9 mouse cellular contexts compared by ENCODE assay signal in genomic region chr13:51842191-51842590, GRCm38 (mm10). TPM values are rescaled to one million over a fixed set of nuclear protein-coding genes. Genes with fewer than 3 reads are reported as not detected.
DNase-seq lines count a peak whose midpoint lies in the region; ATAC-seq and TF ChIP-seq lines count a peak whose summit lies in the region.
"Had no signal": no experiment of that assay in that cellular context is flagged by ENCODE, and none has a peak within 500 bp of the region (broad histone marks: within the 10 kb centered on the region; RNA-seq: fewer than 3 reads in every experiment).

No protein-coding gene starts in this region.

- no peak for TF ChIP-seq POLR2A in heart, adult 2 months (IDR thresholded peaks at IDR 0.05; ENCODE audit: insufficient read depth, low read depth, low read length)
- TF ChIP-seq POLR2A in limb, embryonic 14.5 days (IDR thresholded peaks at IDR 0.05; ENCODE audit: borderline replicate concordance, extremely low read depth, insufficient read depth, insufficient read length): no peak

- DNase-seq in heart, adult 2 months: no peak
- peak; percentile 73 for DNase-seq in embryonic facial prominence, embryonic 11.5 days (ENCODE audit: low spot score)
- peak; percentile 42 for DNase-seq in limb, embryonic 14.5 days (ENCODE audit: low spot score)
- no peak for DNase-seq in cerebellum, postnatal 36 days
- no peak for DNase-seq in right cerebral cortex, adult 18-20 months
- DNase-seq in layer of hippocampus, postnatal 25 days (ENCODE audit: extremely low spot score in 1 of 2, low spot score in 1 of 2): no peak

- H3K4me3 ChIP-seq in heart, embryonic 14.5 days (ENCODE audit: control insufficient read depth in 1 of 2, insufficient read depth in 1 of 2, low read depth in 1 of 2, low read length in 2 of 2): no peak overlapping the region
- no peak overlapping the region for H3K4me3 ChIP-seq in heart, adult 2 months
- no peak overlapping the region for H3K4me3 ChIP-seq in C2C12 (ENCODE audit: insufficient read depth, poor library complexity, severe bottlenecking)
- H3K4me3 ChIP-seq in embryonic facial prominence, embryonic 11.5 days (ENCODE audit: low read depth, low read length): no peak overlapping the region
- H3K4me3 ChIP-seq in limb, embryonic 14.5 days (replicated peaks; ENCODE audit: low read length): no peak overlapping the region

- intact Hi-C loops in heart, adult 2 months (cut with DNase I): no loop called here

- no peaks in the 10 kb centered on the region for H3K79me2 ChIP-seq in heart, adult 2 months (replicated peaks; ENCODE audit: control insufficient read depth, insufficient read depth, low read length)
- peaks cover 16% of the 10 kb centered on the region for H3K79me2 ChIP-seq in C2C12 (ENCODE audit: control insufficient read depth, insufficient read depth)

- H3K4me2 ChIP-seq in heart, embryonic 14.5 days (ENCODE audit: low read length): peak overlapping the region; percentile 53
- H3K4me2 ChIP-seq in embryonic facial prominence, embryonic 11.5 days (ENCODE audit: low read depth, low read length): peak overlapping the region; percentile 13; the same call in 1 of the 2 replicates
- H3K4me2 ChIP-seq in limb, embryonic 14.5 days (replicated peaks; ENCODE audit: low read depth, low read length, severe bottlenecking): peak overlapping the region; percentile 35

- H3K9me3 ChIP-seq in heart, embryonic 14.5 days (ENCODE audit: control insufficient read depth, low read length): no peaks in the 10 kb centered on the region
- H3K9me3 ChIP-seq in embryonic facial prominence, embryonic 11.5 days (replicated peaks; ENCODE audit: control insufficient read depth, low read length): no peaks in the 10 kb centered on the region
- no peaks in the 10 kb centered on the region for H3K9me3 ChIP-seq in limb, embryonic 14.5 days (ENCODE audit: control insufficient read depth, low read length)

- H3K4me1 ChIP-seq in heart, embryonic 14.5 days (ENCODE audit: control insufficient read depth in 2 of 2, insufficient read depth in 2 of 2, low read length in 2 of 2): peaks cover 20 to 23% of the 10 kb centered on the region in 2 experiments
- H3K4me1 ChIP-seq in heart, adult 2 months (ENCODE audit: control insufficient read depth, insufficient read depth, low read length): peaks cover 5% of the 10 kb centered on the region
- H3K4me1 ChIP-seq in embryonic facial prominence, embryonic 11.5 days (ENCODE audit: control insufficient read depth, insufficient read depth, low read length): peaks cover 2% of the 10 kb centered on the region
- peaks cover 17% of the 10 kb centered on the region for H3K4me1 ChIP-seq in limb, embryonic 14.5 days (ENCODE audit: control insufficient read depth, insufficient read depth, low read length)

- ATAC-seq in heart, embryonic 14.5 days (ENCODE audit: insufficient number of reproducible peaks, insufficient read depth, low FRiP score, low read depth): no peak
- no peak for ATAC-seq in embryonic facial prominence, embryonic 11.5 days (replicated peaks; ENCODE audit: insufficient number of reproducible peaks, low FRiP score, low TSS enrichment, low read depth)
- ATAC-seq in limb, embryonic 14.5 days (ENCODE audit: low FRiP score, low read depth): no peak
- ATAC-seq: CD4-positive, CD25-positive, alpha-beta regulatory T cell, adult 4 months had no signal

- H3K9ac ChIP-seq in heart, embryonic 14.5 days (ENCODE audit: low read length): 0 out of 2 replicates have a peak overlapping the region, but pooled peaks have one; percentile 21
- H3K9ac ChIP-seq in heart, adult 2 months (ENCODE audit: low read depth, low read length): no peak overlapping the region
- H3K9ac ChIP-seq in embryonic facial prominence, embryonic 11.5 days (replicated peaks; ENCODE audit: low read length): peak overlapping the region; percentile 14; the same call in 1 of the 2 replicates
- no peak overlapping the region for H3K9ac ChIP-seq in limb, embryonic 14.5 days (ENCODE audit: low read depth, low read length, severe bottlenecking)

- no peak for TF ChIP-seq CTCF in heart, adult 2 months (IDR thresholded peaks at IDR 0.05)
- no peak for TF ChIP-seq CTCF in C2C12 (IDR thresholded peaks at IDR 0.05; ENCODE audit: control insufficient read depth, insufficient read depth, insufficient read length)

- 25% methylated on average over 5 of the region's 5 CpGs for WGBS in heart, embryonic 14.5 days
- WGBS in heart, adult 2 months: 35% methylated on average over 5 of the region's 5 CpGs
- 3% methylated on average over 5 of the region's 5 CpGs for WGBS in embryonic facial prominence, embryonic 11.5 days
- 7% methylated on average over 5 of the region's 5 CpGs for WGBS in limb, embryonic 14.5 days

- no peak for TF ChIP-seq EP300 in heart, adult 2 months (IDR thresholded peaks at IDR 0.05; ENCODE audit: insufficient read depth, low read depth, low read length)

- no peaks in the 10 kb centered on the region for H3K36me3 ChIP-seq in heart, embryonic 14.5 days (ENCODE audit: control insufficient read depth, insufficient read depth, low read length)
- H3K36me3 ChIP-seq in heart, adult 2 months (ENCODE audit: control insufficient read depth, insufficient read depth, low read length): no peaks in the 10 kb centered on the region
- peaks cover under 1% of the 10 kb centered on the region for H3K36me3 ChIP-seq in C2C12 (ENCODE audit: control insufficient read depth, insufficient read depth)
- H3K36me3 ChIP-seq in embryonic facial prominence, embryonic 11.5 days (replicated peaks; ENCODE audit: control insufficient read depth, insufficient read depth, low read depth, low read length): no peaks in the 10 kb centered on the region
- H3K36me3 ChIP-seq in limb, embryonic 14.5 days (ENCODE audit: control insufficient read depth, insufficient read depth, low read length): no peaks in the 10 kb centered on the region

- H3ac ChIP-seq in C2C12 (ENCODE audit: control insufficient read depth, insufficient read length, low read depth): no peak overlapping the region

- H3K27ac ChIP-seq in heart, embryonic 14.5 days (replicated peaks in 1 of 2; ENCODE audit: control insufficient read depth in 1 of 2, insufficient read depth in 1 of 2, low read depth in 2 of 2, low read length in 2 of 2): no peak overlapping the region
- H3K27ac ChIP-seq in heart, adult 2 months: no peak overlapping the region
- peak overlapping the region; percentile 10; the same call in 1 of the 2 replicates for H3K27ac ChIP-seq in embryonic facial prominence, embryonic 11.5 days (replicated peaks; ENCODE audit: low read depth, low read length)
- H3K27ac ChIP-seq in limb, embryonic 14.5 days (replicated peaks; ENCODE audit: low read depth, low read length): no peak overlapping the region

- H3K27me3 ChIP-seq in heart, embryonic 14.5 days (ENCODE audit: control insufficient read depth, insufficient read depth, low read length): peaks cover 3% of the 10 kb centered on the region; the same call in 1 of the 2 replicates
- H3K27me3 ChIP-seq in heart, adult 2 months (ENCODE audit: control insufficient read depth, insufficient read depth, low read length): no peaks in the 10 kb centered on the region
- no peaks in the 10 kb centered on the region for H3K27me3 ChIP-seq in C2C12 (ENCODE audit: control insufficient read depth, insufficient read depth, insufficient read length)
- peaks cover 2% of the 10 kb centered on the region; the same call in 1 of the 2 replicates for H3K27me3 ChIP-seq in embryonic facial prominence, embryonic 11.5 days (ENCODE audit: control insufficient read depth, insufficient read depth, low read length)
- H3K27me3 ChIP-seq in limb, embryonic 14.5 days (ENCODE audit: control insufficient read depth, insufficient read depth, low read length): no peaks in the 10 kb centered on the region

- H3K79me3 ChIP-seq in C2C12 (ENCODE audit: low read depth): peaks cover 7% of the 10 kb centered on the region

TF ChIP-seq in C2C12, 6 proteins besides CTCF, POLR2A, EP300 and RAD21:
- TF ChIP-seq CEBPB (IDR thresholded peaks at IDR 0.05; ENCODE audit: low read depth) (no peak), FOSL1 (IDR thresholded peaks at IDR 0.05; ENCODE audit: insufficient read depth, low read length, poor library complexity, severe bottlenecking) (no peak), USF1 (IDR thresholded peaks at IDR 0.05; ENCODE audit: low read depth) (no peak), MYOG (IDR thresholded peaks at IDR 0.05; ENCODE audit: control insufficient read depth, extremely low read depth, insufficient read length) (no peak), MYOD1 (IDR thresholded peaks at IDR 0.05; ENCODE audit: control insufficient read depth, insufficient read length, low read depth) (peak; percentile 2), MAX (IDR thresholded peaks at IDR 0.05) (no peak)

RNA-seq across cellular contexts. Expression of gene Gadd45g, which starts 4.3 kb away (rescaled TPM):
- polyA plus RNA-seq in heart, embryonic 14.5 days (2014; fragmentation: Nextera tagmentation; extraction: Ambion mirVana): 41.4 and 41.6 TPM in 2 replicates
- 10 to 100 TPM in 1 of 2 experiments, 1 to 10 TPM in 1; 8.2 to 19.0 TPM for total RNA-seq in heart, adult 2 months (2021)
- 19.7 and 24.3 TPM in 2 replicates for polyA plus RNA-seq in heart, adult 2 months (2012; rRNA removed)
- 180 TPM for polyA plus RNA-seq in C2C12 (2012; fragmentation: generic; extraction: Trizol)
- polyA plus RNA-seq in embryonic facial prominence, embryonic 11.5 days (2014; fragmentation: Nextera tagmentation; extraction: Ambion mirVana): 57.1 and 62.0 TPM in 2 replicates
- polyA plus RNA-seq in limb, embryonic 14.5 days (2012; rRNA removed): 50.0 and 51.5 TPM in 2 replicates
- 38.1 and 43.2 TPM in 2 replicates for polyA plus RNA-seq in limb, embryonic 14.5 days (2014; fragmentation: Nextera tagmentation; extraction: Ambion mirVana)
- 10 to 100 TPM; 16.5 to 24.1 TPM for total RNA-seq in layer of hippocampus, postnatal 25 days (2021)

RNA-seq across cellular contexts. Expression of gene Sema4d, which starts 48.6 kb away (rescaled TPM):
- polyA plus RNA-seq in heart, embryonic 14.5 days (2014; fragmentation: Nextera tagmentation; extraction: Ambion mirVana): 17.4 and 21.1 TPM in 2 replicates
- 10 to 100 TPM; 52.2 to 67.6 TPM for total RNA-seq in heart, adult 2 months (2021)
- polyA plus RNA-seq in heart, adult 2 months (2012; rRNA removed): 51.7 and 52.2 TPM in 2 replicates
- 0.20 TPM for polyA plus RNA-seq in C2C12 (2012; fragmentation: generic; extraction: Trizol)
- polyA plus RNA-seq in embryonic facial prominence, embryonic 11.5 days (2014; fragmentation: Nextera tagmentation; extraction: Ambion mirVana): 5.4 and 6.7 TPM in 2 replicates
- 8.5 and 9.6 TPM in 2 replicates for polyA plus RNA-seq in limb, embryonic 14.5 days (2012; rRNA removed)
- polyA plus RNA-seq in limb, embryonic 14.5 days (2014; fragmentation: Nextera tagmentation; extraction: Ambion mirVana): 6.8 and 8.0 TPM in 2 replicates
- total RNA-seq in layer of hippocampus, postnatal 25 days (2021): 100 to 1,000 TPM; 127 to 132 TPM

Comparison
In these comparisons a context has a peak if more than half of its experiments do, and no peak if none do; other contexts are left out.
1. H3K9ac ChIP-seq: peak in heart, embryonic 14.5 days (single experiment) and embryonic facial prominence, embryonic 11.5 days (single experiment); none in heart, adult 2 months (single experiment) and limb, embryonic 14.5 days (single experiment).
2. DNase-seq: peak in embryonic facial prominence, embryonic 11.5 days (single experiment) and limb, embryonic 14.5 days (single experiment); none in heart, adult 2 months (0 of 2), cerebellum, postnatal 36 days (0 of 2), right cerebral cortex, adult 18-20 months (single experiment) and layer of hippocampus, postnatal 25 days (0 of 2).
3. Peak in every context shown above with its lines, with median percentiles within 50 percentile points of each other: H3K4me2 ChIP-seq.